Mouse (Mus musculus) heart, embryonic 12.5 days (tissue): ENCODE results near the gene Gli2. TPM values are rescaled to one million over a fixed set of nuclear protein-coding genes. Genes with fewer than 3 reads are reported as not detected.

Source experiments
- ATAC-seq: fragments of 200-750 bp; cut with Nextera tagmentation; 2 replicates; pipeline ENCODE4 v1.8.0; 2017; ENCODE audit warnings: moderate TSS enrichment, moderate library complexity; ENCODE audit not compliant: insufficient number of reproducible peaks, low FRiP score
- H3K27ac ChIP-seq: fragments of 300-500 bp; sonication (generic); 2 replicates; pipeline ENCODE4 v1.5.1; 2016; ENCODE audit warnings: mild to moderate bottlenecking, moderate library complexity; ENCODE audit not compliant: poor library complexity, severe bottlenecking
- H3K27me3 ChIP-seq: fragments of 300-500 bp; sonication (generic); replicated peaks from 2 replicates; pipeline ENCODE4 v1.6.1; 2016; ENCODE audit warnings: mild to moderate bottlenecking, moderate library complexity
- H3K36me3 ChIP-seq: fragments of 300-500 bp; sonication (generic); 2 replicates; pipeline ENCODE4 v1.6.1; 2016; ENCODE audit warnings: mild to moderate bottlenecking, moderate library complexity
- H3K4me1 ChIP-seq: fragments of 300-500 bp; sonication (generic); replicated peaks from 2 replicates; pipeline ENCODE4 v1.6.1; 2016; ENCODE audit warnings: mild to moderate bottlenecking
- H3K4me2 ChIP-seq: fragments of 300-500 bp; sonication (generic); 2 replicates; pipeline ENCODE4 v1.6.1; 2016; ENCODE audit warnings: mild to moderate bottlenecking, moderate library complexity
- H3K4me3 ChIP-seq: fragments of 300-500 bp; sonication (generic); 2 replicates; pipeline ENCODE4 v1.5.1; 2016; ENCODE audit warnings: mild to moderate bottlenecking
- H3K9ac ChIP-seq: fragments of 300-500 bp; sonication (generic); 2 replicates; pipeline ENCODE4 v1.6.1; 2016; ENCODE audit warnings: mild to moderate bottlenecking, moderate library complexity
- H3K9me3 ChIP-seq: fragments of 300-500 bp; sonication (generic); replicated peaks from 2 replicates; pipeline ENCODE4 v1.6.1; 2016; ENCODE audit warnings: mild to moderate bottlenecking, moderate library complexity
- WGBS: fragments of 180-500 bp; shearing (Covaris S2); methylation state at CpG from one replicate; pipeline ENCODE4 v1.1.7; 2016; 5-methylcytosine and 5-hydroxymethylcytosine counted together
- polyA plus RNA-seq: library from polyadenylated mRNA; unstranded; fragments of >200 nt; fragmentation: Nextera tagmentation; extraction: Ambion mirVana; gene quantifications from 2 replicates; pipeline ENCODE4 v1.2.1, GENCODE M21; 2016

Gli2 gene
- polyA plus RNA-seq, 1 experiment from 2014 or later = 4.0 TPM

- no peak for ATAC-seq
- Histone ChIP-seq H3K9ac (no peak overlapping the region), H3K4me3 (no peak overlapping the region), H3K4me1 (peaks cover 48% of the 10 kb centered on the region), H3K36me3 (no peaks in the 10 kb centered on the region), H3K27ac (no peak overlapping the region), H3K27me3 (no peaks in the 10 kb centered on the region), H3K9me3 (no peaks in the 10 kb centered on the region), H3K4me2 (no peak overlapping the region)
- 24% methylated on average over 5 of the region's 5 CpGs for WGBS
These were observed 113.1 kb downstream of the Gli2 start for GRCm38 (mm10) chr1:118940269-118940840.

GRCm38 (mm10) chr1:118938206-118938605, 115.2 kb downstream of the Gli2 start:
- no peak for ATAC-seq
- no peaks in the 10 kb centered on the region for H3K9me3 ChIP-seq
- 54% methylated on average over 4 of the region's 4 CpGs for WGBS

GRCm38 (mm10) chr1:118936108-118936507, 117.3 kb downstream of the Gli2 start:
- peaks cover 50% of the 10 kb centered on the region for H3K4me1 ChIP-seq
- peak; percentile 82 for ATAC-seq
- WGBS = 10% methylated on average over 4 of the region's 4 CpGs

More at GRCm38 (mm10) chr1:118938206-118938605, 115.2 kb downstream of the Gli2 start:
- Histone ChIP-seq H3K4me3 (no peak overlapping the region), H3K4me2 (no peak overlapping the region), H3K36me3 (no peaks in the 10 kb centered on the region), H3K9ac (no peak overlapping the region), H3K27ac (no peak overlapping the region), H3K4me1 (peaks cover 50% of the 10 kb centered on the region), H3K27me3 (no peaks in the 10 kb centered on the region)

GRCm38 (mm10) chr1:118935518-118935917, 117.9 kb downstream of the Gli2 start:
- ATAC-seq = no peak
- H3K27ac ChIP-seq = peak overlapping the region; percentile 69; the same call in 1 of the 2 replicates
- 60% methylated on average over 6 of the region's 6 CpGs for WGBS
- no peak overlapping the region for H3K4me3 ChIP-seq
- H3K9me3 ChIP-seq = no peaks in the 10 kb centered on the region
- H3K9ac ChIP-seq = 0 out of 2 replicates have a peak overlapping the region, but pooled peaks have one; percentile 11
- peaks cover 46% of the 10 kb centered on the region for H3K4me1 ChIP-seq
- H3K36me3 ChIP-seq = no peaks in the 10 kb centered on the region
- no peak overlapping the region for H3K4me2 ChIP-seq
- H3K27me3 ChIP-seq = no peaks in the 10 kb centered on the region

More at GRCm38 (mm10) chr1:118936108-118936507, 117.3 kb downstream of the Gli2 start:
- Histone ChIP-seq H3K9me3 (no peaks in the 10 kb centered on the region), H3K36me3 (no peaks in the 10 kb centered on the region), H3K4me3 (no peak overlapping the region), H3K9ac (0 out of 2 replicates have a peak overlapping the region, but pooled peaks have one; percentile 11), H3K27ac (peak overlapping the region; percentile 69), H3K27me3 (no peaks in the 10 kb centered on the region), H3K4me2 (no peak overlapping the region)

GRCm38 (mm10) chr1:118932167-118932566, 121.3 kb downstream of the Gli2 start:
- Histone ChIP-seq H3K4me1 (peaks cover 22% of the 10 kb centered on the region), H3K4me2 (no peak overlapping the region), H3K27me3 (no peaks in the 10 kb centered on the region), H3K27ac (no peak overlapping the region), H3K36me3 (no peaks in the 10 kb centered on the region), H3K9me3 (no peaks in the 10 kb centered on the region), H3K9ac (no peak overlapping the region), H3K4me3 (no peak overlapping the region)
- WGBS = 91% methylated on average over 5 of the region's 5 CpGs
- no peak for ATAC-seq

GRCm38 (mm10) chr1:118927543-118928354, 125.7 kb downstream of the Gli2 start:
- Histone ChIP-seq H3K27ac (no peak overlapping the region), H3K4me1 (peaks cover 2% of the 10 kb centered on the region), H3K4me2 (no peak overlapping the region), H3K36me3 (no peaks in the 10 kb centered on the region), H3K27me3 (no peaks in the 10 kb centered on the region), H3K9ac (no peak overlapping the region), H3K9me3 (no peaks in the 10 kb centered on the region), H3K4me3 (no peak overlapping the region)
- 71% methylated on average over 12 of the region's 12 CpGs for WGBS
- ATAC-seq = no peak

GRCm38 (mm10) chr1:118926556-118926955, 126.9 kb downstream of the Gli2 start:
- Histone ChIP-seq H3K27ac (no peak overlapping the region), H3K4me3 (no peak overlapping the region), H3K9ac (no peak overlapping the region), H3K4me1 (peaks cover 2% of the 10 kb centered on the region), H3K36me3 (no peaks in the 10 kb centered on the region), H3K9me3 (no peaks in the 10 kb centered on the region), H3K4me2 (no peak overlapping the region), H3K27me3 (no peaks in the 10 kb centered on the region)
- ATAC-seq = no peak
- 87% methylated on average over 7 of the region's 7 CpGs for WGBS

GRCm38 (mm10) chr1:118922189-118922588, 131.2 kb downstream of the Gli2 start:
- Histone ChIP-seq H3K36me3 (no peaks in the 10 kb centered on the region), H3K4me2 (no peak overlapping the region), H3K4me3 (no peak overlapping the region), H3K9me3 (no peaks in the 10 kb centered on the region), H3K27ac (no peak overlapping the region), H3K4me1 (no peaks in the 10 kb centered on the region; the same call in 1 of the 2 replicates), H3K9ac (no peak overlapping the region), H3K27me3 (no peaks in the 10 kb centered on the region)
- WGBS = 81% methylated on average over 6 of the region's 6 CpGs
- no peak for ATAC-seq

GRCm38 (mm10) chr1:118917520-118918220, 135.7 kb downstream of the Gli2 start:
- H3K4me2 ChIP-seq = no peak overlapping the region
- no peak for ATAC-seq

GRCm38 (mm10) chr1:118916477-118917075, 136.8 kb downstream of the Gli2 start:
- no peak overlapping the region for H3K4me2 ChIP-seq
- peaks cover 27% of the 10 kb centered on the region for H3K4me1 ChIP-seq
- no peak overlapping the region for H3K4me3 ChIP-seq
- H3K27ac ChIP-seq = no peak overlapping the region
- H3K36me3 ChIP-seq = no peaks in the 10 kb centered on the region
- WGBS = 40% methylated on average over 12 of the region's 12 CpGs
- H3K27me3 ChIP-seq = no peaks in the 10 kb centered on the region
- H3K9me3 ChIP-seq = no peaks in the 10 kb centered on the region
- H3K9ac ChIP-seq = no peak overlapping the region
- ATAC-seq = no peak

More at GRCm38 (mm10) chr1:118917520-118918220, 135.7 kb downstream of the Gli2 start:
- 71% methylated on average over 7 of the region's 7 CpGs for WGBS
- no peaks in the 10 kb centered on the region for H3K36me3 ChIP-seq
- no peak overlapping the region for H3K4me3 ChIP-seq
- no peak overlapping the region for H3K27ac ChIP-seq
- peaks cover 27% of the 10 kb centered on the region for H3K4me1 ChIP-seq
- H3K27me3 ChIP-seq = no peaks in the 10 kb centered on the region
- no peak overlapping the region for H3K9ac ChIP-seq
- no peaks in the 10 kb centered on the region for H3K9me3 ChIP-seq
